Mouse (Mus musculus) right cerebral cortex, adult 18-20 months (tissue): ENCODE results near the gene Dnase1l3.

Experiments
- DNase-seq: peaks from one replicate; pipeline ENCODE4 v3.0.0; 2022; ENCODE audit warnings: mixed read lengths

Gene Dnase1l3

DNA sequence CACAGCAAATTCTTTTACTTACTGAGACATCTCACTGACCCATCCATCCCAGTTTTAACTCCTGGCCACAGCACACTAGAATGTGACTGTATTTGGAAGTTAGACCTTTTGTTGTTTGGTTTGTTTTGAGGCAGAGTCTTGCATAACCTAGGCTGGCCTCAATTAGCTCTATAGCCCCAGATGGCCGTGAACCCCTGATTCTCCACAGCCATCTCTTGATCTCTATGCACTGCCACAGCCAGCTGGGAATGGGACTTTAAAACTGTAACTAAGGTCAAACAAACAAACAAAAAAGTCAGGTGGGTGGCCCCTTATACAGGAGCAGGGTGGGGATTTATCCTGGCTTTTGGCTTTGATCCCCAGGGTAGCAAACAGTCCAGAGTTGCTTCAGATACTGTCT lies 19.7 kb downstream of the Dnase1l3 start:
- no peak for DNase-seq

DNA sequence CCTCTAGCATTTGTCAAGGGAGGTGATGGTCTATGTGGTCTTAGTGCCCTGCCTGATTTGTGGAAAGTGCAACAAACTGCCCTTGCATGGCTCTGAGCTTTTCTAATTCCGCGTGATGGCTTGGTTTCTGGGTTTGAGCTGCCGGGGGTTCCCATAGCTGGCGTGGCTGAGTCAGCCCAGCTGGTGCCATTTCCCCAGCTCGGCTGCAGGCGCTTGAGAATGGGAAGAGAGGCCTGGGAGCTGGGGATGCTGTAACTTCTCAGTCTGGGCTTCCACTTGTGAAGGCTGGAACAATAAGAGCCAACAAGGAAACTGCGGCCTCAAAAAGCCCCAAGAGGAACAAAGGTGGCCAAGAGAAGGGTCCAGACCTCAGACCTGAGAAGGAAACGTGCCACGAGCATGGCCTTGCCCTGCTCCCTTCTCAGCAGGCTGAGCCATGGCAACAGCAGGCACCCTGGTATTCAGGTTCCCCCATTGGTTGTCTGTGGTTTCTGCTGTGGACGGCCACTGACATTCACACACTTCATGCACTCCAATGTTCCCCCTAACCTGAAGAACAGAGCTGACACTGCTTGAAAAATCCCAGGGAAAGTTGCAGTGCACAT lies 22.4 kb downstream of the Dnase1l3 start:
- no peak for DNase-seq

DNA sequence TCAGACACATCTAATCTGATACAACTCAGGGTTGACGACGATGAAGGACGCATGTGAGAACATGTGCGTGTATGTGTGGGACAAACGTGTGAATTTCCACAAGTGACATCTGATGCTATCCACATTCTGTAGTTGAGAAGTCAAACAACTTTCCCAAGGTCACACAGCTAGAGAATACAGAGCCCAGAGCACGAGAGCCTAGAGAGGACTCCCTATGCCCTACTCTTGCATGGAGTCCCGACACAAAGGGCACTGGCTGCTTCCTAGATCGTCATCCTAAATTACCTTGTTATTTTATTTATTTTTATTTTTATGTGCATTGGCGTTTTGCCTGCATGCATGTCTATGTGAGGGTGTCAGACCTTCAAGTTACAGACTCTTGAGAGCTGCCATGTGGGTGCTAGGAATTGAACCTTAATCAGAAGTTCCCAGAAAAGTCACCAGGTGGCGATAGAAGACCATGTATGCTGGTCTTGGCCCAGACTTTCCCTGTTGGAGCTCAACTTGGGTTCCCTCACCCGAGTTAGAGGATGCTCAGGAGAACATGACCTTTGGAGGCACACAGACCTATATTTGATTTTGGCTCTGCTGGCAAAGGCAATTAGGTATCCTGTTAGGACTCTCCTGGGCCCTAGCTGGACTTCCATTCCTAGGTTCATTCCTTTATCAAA lies 30.0 kb downstream of the Dnase1l3 start:
- DNase-seq = peak; percentile 69

DNA sequence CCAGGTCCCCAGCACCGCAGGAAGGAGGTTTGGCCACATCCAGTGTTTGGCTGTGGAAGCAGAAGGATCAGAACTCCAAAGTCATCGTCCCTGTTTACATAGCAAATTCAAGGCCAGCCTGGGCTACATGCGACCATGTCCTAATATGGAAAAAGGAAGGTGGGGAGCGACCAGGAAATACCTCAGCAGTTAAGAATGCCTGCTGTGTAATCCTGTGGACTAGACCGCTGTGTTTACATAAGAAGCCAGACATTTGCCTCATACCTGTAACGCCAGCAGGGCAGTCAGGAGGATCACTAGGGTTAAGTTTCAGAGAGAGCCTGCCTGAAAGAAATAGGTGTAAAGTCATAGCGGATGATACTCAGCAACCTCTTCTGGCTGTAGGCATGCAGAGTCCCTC lies 31.2 kb downstream of the Dnase1l3 start:
- no peak for DNase-seq

DNA sequence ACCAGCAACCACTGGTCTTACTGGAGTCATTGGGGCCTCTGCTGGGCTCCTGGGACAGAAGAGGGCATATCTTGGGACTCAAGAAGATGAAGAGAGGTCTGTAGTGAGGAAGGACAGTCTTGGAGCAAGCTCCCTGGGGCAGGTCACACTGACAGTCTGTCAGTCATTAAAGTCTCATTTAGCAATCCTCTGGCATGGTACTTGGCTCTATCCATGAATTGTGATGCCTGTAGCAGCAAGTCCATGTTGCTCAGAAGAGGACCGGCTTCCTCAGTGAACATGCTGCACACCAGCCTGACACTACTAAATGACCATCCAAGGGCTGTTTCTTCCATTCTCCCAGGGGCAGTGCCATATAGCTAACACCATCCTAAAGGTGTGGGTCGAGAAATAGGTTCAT lies 31.7 kb downstream of the Dnase1l3 start:
- DNase-seq = no peak

DNA sequence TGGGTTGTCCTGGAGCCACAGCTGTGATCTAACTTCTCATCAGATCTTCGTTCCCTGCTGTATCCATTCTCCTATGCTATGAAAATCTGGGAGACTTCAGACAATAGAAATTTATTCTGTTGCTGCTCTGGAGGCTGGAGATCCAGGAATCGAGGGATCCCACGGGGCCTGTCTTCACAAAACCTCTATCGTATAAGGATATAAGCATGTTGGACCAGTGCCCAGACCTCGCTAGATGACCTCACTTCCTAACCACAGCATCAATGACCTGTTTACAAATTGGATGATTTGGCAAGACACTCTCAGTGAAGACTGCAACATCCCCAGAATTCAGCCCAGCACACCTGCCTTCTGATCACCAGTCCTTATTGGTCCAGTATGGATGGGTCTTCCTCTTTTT lies 32.7 kb downstream of the Dnase1l3 start:
- DNase-seq = no peak

DNA sequence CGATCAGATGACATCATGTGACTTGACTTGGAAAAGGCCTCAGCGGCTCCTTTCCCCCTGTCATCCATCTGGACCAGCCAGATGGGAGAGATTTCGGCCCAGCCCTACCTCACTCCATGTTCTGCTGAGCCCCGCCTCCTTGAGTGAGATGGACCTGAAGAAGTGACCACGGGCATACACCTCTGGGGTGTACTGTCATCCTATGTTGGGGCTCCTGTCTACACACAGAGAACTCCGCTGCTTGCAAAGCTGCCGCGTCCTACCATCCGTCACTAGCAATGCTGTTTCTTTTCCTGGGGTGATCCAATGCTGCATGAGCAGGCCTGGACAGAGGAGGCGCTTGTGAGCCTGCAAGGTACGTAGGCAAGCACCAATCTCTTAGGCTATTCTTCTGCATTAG lies 33.8 kb downstream of the Dnase1l3 start:
- DNase-seq = peak; percentile 63

DNA sequence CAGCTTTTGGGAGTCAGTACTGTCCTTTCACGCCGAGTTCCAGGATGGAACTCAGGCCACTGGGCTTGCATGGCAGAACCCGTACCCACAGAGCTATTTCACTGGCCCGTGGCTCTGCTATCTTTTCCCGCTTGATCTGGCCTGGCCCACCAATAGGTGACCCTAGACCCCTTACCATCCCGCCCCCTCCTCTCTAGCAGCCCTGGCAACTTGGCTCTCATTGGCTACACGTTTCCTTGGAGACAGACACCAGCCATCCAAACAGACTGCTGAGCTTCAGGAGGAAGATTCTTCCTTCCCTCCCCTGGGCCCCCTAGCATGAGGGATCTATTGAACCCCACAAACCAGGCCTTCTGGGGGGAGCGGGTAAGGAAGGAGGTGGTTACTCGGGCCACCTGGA lies 37.3 kb downstream of the Dnase1l3 start, which contains the start of gene Gm45521:
TSS of gene Gm45521 (plus strand) at position 240 of the 400 bp plus-strand sequence.
- DNase-seq = no peak

DNA sequence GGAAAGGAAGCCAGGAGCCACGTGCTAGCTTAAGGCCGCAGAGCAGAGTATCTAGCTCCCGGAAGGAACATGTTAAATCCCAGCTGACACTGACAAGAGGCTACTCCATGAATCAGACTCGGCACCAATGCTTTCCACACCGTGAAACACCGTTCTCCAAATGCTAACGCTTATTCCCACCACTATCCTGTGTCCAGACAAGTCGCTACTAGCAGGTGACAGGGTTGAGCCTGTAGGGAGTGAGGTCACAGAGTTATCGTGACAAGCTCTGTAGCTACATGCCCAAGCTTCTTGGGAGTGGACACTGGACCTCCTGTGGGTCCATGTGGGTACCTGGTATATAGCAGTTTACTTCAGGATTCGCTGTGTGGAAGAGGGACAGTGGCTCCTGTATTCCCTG lies 37.9 kb downstream of the Dnase1l3 start:
- DNase-seq = no peak

DNA sequence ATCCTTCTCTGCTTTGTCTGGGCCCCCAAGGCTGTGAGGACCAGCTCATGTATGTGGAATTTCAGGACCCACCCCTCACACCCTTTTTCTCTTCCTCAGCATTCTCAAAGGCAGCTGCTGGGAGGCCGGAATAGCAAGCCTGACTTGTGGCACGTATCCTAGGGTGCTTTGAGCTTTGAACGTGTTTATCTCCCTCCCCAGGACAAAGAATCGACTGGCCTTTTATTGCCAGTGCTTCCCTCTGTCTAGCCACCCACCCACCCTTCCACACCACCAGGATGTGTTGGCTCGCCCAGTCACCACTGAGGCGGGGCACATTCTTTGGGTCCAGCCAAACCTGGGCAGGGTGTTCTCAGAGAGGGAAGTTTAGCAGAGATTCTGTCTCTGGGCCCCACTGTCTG lies 40.3 kb downstream of the Dnase1l3 start:
- no peak for DNase-seq

DNA sequence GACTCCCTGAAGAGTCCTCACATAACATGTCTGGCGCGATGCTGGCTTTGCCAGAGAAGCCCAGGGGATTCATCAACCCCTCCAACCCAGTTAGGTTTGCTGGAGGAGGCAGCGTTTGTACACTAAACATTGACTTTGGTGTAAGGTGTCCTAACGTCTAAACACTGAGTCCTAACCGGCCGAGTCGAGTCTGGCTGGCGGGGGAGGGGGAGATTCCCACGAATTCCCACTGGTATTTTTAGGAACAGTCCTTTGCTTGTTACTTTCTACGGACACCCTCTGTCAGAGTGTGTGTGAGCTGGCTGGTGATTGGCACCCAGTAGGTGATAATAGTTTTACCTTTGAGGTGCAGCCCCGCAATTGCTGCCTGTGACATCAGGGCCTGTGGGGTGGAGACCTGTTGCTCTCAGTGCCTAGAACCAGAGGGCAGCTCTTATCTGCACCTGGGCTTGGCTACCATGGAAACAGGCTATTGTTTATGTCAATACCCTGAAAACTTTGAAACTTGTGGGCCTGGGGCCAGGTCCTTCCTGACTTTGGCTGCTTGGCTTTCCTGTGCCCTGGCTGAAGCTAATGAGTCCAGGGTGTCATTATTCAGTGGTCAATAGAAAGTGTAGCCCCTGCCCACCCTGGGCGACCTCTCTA lies 41.6 kb downstream of the Dnase1l3 start:
- DNase-seq = no peak

DNA sequence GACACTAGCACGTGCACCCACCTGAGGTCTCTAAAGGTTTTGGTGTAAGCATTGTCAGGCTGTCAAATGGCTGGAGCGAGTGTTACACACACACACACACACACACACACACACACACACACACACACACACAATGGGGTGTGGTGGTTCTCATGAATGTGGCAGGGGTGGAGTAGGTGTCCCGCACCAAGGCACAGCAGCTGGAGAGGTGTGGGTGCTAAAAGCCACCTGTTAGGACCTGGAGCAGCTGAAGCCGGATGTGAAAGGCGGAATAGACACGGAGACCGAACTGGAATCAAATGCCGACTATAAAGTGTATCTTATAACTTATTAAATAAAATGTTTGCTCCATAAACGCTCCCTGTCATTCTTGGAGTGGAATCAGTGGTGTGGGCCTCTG lies 43.1 kb downstream of the Dnase1l3 start:
- DNase-seq = no peak

DNA sequence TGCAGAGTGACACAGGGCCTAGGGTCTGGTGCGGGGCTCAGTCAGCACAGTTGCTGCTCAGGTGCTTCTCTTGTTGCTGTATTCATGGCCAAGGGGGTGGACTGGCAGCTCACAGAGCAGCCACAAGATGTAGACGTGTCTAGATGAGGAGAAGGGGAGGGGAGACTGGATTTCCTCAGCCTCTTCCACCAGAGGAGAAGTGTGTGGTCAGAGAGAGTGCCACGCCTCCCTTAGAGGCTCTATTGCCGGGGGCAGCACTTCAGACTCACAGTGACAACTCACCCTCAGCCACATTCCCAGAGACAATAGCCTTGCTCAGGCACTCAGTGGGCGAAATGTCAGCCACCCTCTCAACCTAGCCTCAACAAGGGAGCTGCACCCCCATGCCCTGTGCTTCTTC lies 49.1 kb downstream of the Dnase1l3 start:
- DNase-seq = no peak

DNA sequence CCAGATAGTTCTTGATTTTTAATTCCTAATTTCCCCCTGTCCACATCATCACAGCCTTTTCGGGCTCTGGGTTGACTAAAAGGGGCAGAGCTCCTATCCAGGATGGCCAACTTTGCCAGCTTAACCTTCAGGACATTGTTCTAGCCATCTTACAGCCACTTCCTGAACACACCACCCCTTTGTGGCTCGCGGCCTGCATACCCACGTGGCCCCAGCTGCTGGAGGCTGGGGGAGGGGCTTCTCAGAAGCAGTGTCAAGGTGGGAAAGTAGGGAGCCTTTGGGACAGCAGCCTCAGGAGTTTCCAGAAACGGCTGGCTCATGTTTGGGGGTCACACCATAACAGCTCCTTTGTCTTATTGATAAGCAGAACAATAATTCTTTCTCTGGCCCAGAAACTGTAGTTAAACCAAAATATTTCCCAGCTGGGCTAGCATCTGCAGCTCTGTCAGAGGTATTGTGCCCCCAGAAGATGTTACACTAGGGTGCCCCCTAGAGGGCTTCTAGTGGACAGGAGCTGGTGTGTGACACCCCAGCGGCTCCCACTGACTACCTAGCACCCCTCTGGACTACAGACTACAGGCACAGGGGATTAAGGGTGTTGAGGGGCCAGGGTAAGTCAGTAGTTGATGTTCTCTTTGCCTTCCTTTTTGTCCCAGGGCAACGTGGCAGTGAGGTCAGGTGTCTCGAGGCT lies 49.9 kb downstream of the Dnase1l3 start:
- DNase-seq = peak; percentile 35

DNA sequence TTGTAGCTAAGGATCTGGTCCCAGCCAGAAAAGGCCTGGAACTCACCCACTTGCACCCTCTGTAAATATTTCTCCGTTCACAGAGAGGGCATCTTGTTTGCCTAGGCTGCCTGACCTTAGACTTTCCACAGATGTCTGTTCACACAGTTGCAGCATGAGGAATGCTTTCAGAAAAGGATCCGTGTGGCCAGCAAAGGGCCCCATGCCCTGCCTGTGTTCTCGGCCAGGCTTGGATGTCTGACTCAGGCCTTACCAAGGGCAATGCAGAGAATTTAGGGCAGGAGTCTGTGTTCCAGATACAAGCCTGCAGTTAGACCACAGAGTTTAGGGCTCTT lies 50.6 kb downstream of the Dnase1l3 start:
- no peak for DNase-seq

DNA sequence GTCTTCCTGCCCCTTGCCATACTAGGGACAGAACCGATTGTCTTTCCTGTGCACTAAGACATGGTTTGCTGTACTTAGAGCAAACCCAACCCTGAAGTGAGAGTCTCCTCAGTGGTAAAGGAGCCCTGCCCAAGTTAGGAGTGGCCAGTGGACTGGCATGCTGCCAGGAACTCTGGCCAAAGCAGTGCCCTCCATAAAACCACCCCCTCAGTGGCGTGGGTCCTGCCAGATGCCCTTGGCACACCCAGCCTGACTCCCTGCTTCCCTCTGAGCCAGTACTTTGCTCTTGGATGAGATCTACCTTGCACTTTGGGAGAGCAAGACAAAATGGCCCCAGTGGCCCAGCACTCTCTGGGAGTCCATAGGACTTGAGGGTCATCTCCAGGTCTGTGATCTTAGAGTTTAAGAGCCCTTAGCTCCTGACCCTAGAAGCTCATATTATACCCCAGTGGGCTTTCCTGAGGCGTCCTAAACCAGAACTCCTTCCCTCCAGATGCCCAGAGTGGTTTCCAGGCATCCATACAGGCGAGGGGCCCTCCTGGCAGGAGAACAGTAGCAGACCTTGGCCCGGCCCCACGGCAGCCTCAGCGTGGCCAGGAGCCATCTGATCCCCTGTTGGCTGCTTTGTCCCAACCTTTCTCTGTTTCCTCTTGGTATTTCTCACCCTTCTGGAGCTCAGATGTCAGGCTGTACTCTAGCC lies 51.1 kb downstream of the Dnase1l3 start:
- no peak for DNase-seq

DNA sequence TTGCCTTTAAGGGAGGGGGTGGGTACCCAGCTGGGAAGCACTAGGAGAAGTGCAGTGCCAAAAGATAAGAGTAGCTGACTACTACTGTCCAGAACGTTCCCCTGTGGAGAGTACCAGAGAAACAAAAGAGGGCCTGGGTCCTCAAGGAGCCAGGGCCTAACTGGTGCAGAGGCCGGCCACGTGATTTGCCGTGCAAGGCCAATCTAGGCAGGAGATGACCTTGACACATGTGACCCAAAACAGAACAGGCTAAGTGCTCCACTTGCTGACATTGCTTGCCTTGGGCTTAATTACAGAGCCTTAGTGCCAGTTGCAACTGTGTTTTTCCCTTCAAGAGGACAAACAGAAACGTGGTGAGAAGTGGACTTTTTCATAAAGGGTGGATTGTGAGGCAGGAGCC lies 53.0 kb downstream of the Dnase1l3 start:
- no peak for DNase-seq

DNA sequence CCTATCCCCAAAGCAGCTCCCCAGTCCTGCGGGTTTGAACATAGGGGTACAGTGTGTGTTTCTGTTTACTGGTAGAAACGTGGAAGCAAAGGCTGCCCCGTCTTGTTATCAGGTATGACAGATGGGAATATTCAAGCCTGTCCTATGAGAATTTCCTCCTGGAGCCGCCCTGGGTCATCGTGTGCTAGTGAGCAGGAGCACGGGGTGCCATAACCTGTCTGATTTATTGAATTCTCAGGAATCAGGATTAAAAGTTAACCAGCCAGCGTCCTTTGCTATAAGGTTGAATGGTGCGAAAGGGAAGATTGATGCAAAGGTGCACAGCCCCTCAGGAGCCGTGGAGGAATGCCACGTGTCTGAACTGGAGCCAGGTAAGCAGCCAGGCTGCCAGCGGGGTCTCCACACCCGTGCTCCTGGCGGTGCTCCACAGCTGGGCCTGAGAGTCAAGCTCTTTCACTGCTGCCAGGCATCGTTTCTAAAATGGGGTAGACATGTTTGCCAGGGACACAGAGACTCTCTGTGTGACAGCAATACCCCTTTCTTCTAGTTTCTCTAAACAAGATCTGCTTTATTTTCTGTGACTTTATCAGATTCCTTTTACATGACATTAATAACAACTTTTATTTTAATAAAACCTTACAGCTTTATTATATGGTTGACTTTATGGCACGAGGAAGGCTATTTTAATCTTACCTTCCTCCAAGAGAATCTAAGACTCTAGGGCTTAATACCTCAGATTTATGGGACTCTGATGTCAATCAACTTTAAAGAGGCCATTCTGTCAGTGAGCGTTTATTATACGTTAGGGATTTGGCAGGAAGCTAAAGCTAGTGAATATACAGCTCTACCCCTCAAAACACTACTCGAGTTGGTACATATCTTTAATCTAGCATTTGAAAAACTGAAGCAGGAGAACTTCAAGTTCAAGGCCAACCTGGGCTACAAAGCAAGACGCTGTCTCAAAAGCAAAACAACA lies 55.3 kb downstream of the Dnase1l3 start:
- DNase-seq = no peak

DNA sequence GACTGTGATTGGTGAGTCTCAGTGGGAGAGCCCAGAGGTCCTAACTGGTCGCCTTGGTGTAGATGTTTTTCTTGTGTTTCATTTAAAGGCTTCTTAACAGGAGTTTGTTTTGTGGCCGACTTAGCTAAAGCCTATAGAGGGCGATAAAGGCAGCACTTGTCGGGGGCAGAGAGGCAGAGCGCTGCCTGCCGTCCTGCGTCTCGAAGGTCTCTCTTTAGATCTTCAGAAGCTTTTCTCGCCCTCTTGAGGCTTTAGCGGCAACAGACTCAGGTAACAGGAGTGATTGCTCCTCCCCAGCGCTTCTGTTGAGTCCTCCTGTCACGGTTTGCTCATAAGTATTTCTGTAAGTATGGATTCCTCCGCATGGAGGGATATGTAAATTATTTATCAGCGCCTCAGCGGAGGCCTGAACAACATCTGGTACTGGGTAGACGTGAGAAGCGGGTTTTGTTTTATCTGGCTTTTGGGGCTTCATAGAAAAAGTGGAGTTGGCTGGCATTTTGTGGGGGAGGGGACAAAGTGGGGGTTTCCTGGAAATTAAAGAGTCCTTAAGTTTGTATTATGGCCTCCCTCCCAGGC lies 57.2 kb downstream of the Dnase1l3 start:
- DNase-seq = peak; percentile 47

DNA sequence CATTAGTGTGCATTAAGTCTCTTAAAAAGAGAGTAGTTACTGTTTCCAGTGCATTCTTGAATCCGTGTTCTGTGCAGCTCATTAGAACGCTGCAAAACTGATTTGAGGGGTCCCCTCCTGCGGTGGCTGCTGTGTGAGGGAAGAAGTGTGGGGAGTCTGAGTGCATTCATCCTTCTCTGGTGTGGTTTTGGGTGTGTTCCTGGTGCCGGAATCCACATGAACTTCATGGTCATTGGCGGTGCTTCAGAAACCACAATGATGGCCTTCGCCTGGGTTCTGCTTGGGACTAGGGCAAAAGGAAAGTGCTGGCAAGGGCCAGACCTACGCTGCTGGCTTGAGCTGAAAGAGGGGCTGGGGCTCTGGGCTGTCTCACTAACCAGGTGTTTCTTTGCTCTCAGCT lies 60.2 kb downstream of the Dnase1l3 start:
- no peak for DNase-seq

DNA sequence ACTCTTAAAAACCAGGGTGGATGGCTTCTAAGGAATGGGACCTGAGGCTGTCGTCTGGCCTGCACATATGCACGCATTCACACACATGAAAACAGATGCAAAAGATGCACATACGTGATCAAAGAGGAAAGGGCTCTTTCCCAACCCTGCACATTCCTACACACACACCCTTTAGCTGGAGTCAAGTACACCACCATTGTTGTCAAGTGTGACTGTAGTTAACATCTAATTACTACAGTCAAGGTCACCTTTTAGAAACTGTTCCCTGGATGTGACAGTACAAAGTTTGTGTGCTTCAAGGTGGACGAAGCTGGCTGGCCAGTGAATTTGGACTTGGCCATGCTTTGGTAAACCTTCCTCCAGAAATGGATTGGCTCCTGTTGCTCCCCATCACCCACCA lies 62.2 kb downstream of the Dnase1l3 start:
- no peak for DNase-seq

DNA sequence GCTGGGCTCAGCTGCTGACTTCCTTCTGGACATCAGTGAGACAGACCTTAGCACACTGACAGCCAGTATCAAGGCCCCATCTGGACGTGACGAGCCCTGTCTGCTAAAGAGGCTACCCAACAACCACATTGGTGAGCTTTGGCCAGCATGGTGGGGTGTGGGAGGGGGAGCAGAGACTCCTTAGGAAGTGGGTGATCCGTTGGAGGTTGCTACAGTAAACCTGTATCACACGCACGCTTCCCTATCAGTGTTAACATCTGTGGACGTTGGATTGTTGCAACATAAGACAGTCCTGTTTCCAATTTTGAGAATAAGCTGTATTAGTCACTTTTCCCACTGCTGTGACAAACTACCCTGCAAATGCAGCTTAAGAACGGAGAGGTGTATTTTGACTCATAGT lies 65.3 kb downstream of the Dnase1l3 start:
- no peak for DNase-seq
